Mouse (Mus musculus): ENCODE data around the gene Anapc15. TPM values are rescaled to one million over a fixed set of nuclear protein-coding genes. Genes with fewer than 3 reads are reported as not detected.
"Not testable (repeated sequence)": the region's sequence is repeated elsewhere in the genome, so short reads cannot be mapped to it uniquely, and the experiment has no call there.

The Anapc15 gene
- polyA plus RNA-seq, 1 experiment from 2014 or later = 42.7 TPM

DNA sequence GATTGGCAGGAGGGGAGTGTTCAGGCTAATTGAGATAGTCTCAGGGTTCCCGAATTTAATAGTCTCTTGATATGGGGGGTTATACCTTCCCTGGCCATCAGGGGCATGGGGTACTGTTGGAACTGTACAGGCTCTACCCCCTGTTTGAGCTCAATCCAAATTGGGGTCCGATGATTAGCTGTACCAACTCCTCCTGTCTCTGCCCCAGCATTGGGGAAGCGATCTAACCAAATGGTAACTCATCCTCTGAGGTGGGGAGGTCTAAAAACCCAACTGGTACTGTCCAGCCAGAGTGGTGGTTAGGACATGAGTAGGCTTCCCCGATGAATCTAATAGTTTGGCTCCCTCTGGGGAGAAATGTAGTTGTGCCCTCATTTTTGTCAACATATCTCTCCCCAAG is 73.5 kb downstream of the Anapc15 start:
- 97% methylated on average over 4 of the region's 4 CpGs for WGBS
- TF ChIP-seq EP300 (optimal IDR thresholded peaks at IDR 0.05) (no peak), CTCF (IDR thresholded peaks at IDR 0.05; ENCODE audit: low read depth) (no peak)
- no peaks in the 10 kb centered on the region for H3K9me3 ChIP-seq (ENCODE audit: control insufficient read depth, low read length)
- no peaks in the 10 kb centered on the region for H3K4me1 ChIP-seq (replicated peaks; ENCODE audit: control insufficient read depth, insufficient read depth)
- H3K27ac ChIP-seq (replicated peaks) = no peak overlapping the region
- ATAC-seq (ENCODE audit: low FRiP score, low TSS enrichment) (no peak), DNase-seq (ENCODE audit: low spot score) (no peak)
- no peak overlapping the region for H3K9ac ChIP-seq (ENCODE audit: low read length)
- H3K27me3 ChIP-seq (ENCODE audit: control insufficient read depth, insufficient read depth, low read length) = no peaks in the 10 kb centered on the region
- no peak overlapping the region for H3K4me3 ChIP-seq (ENCODE audit: low read depth, low read length)
- no peak overlapping the region for H3K4me2 ChIP-seq (replicated peaks; ENCODE audit: low read depth)
- no peaks in the 10 kb centered on the region for H3K36me3 ChIP-seq (ENCODE audit: control insufficient read depth, insufficient read depth, low read length)

DNA sequence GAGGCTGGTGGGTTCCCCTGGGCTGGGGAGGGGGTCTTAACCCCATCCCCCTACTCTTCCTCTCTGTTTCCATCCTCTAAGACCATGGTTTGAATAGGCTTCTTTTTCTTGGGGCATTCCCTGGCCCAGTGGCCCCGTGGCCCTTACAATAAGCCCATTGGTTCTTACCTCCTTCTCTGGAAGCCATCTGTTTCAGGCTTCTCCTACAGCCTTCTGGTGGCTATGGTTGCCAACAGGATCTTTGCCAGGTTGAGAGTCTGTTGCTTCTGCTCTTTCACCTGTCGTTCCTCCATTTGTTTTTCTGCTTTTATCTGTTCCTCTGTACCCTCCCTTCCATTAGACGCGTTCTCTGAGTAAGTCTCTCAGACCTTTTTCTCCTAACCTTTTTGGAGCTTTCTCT is 74.1 kb downstream of the Anapc15 start:
- Histone ChIP-seq H3K36me3 (ENCODE audit: control insufficient read depth, insufficient read depth, low read length) (no peaks in the 10 kb centered on the region), H3K27me3 (ENCODE audit: control insufficient read depth, insufficient read depth, low read length) (no peaks in the 10 kb centered on the region), H3K27ac (replicated peaks) (no peak overlapping the region), H3K9ac (ENCODE audit: low read length) (no peak overlapping the region), H3K4me3 (ENCODE audit: low read depth, low read length) (no peak overlapping the region), H3K4me2 (replicated peaks; ENCODE audit: low read depth) (no peak overlapping the region), H3K4me1 (replicated peaks; ENCODE audit: control insufficient read depth, insufficient read depth) (no peaks in the 10 kb centered on the region), H3K9me3 (ENCODE audit: control insufficient read depth, low read length) (no peaks in the 10 kb centered on the region)
- ATAC-seq (ENCODE audit: low FRiP score, low TSS enrichment) (no peak), DNase-seq (ENCODE audit: low spot score) (no peak)
- TF ChIP-seq CTCF (IDR thresholded peaks at IDR 0.05; ENCODE audit: low read depth) = no peak
- TF ChIP-seq EP300 (optimal IDR thresholded peaks at IDR 0.05) = no peak
- WGBS = 87% methylated on average over 4 of the region's 4 CpGs

DNA sequence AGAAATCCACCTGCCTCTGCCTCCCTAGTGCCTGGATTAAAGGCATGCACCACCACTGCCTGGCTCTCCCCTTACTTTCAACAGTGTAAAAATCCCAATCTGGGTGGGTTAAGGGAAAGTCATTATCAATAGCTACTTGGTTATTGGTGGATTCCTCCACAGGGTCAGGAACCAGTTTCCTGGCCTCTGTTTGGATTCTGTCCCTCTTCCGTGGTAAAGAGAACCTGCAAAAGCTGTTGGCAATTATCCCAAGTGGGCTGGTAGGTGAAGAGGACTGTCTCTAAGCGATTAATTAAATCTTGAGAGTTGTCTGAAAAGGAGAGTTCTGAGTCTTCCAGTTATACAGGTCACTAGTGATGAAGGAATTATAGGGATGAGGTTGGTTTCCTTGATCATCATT is 74.8 kb downstream of the Anapc15 start:
- Histone ChIP-seq H3K36me3 (ENCODE audit: control insufficient read depth, insufficient read depth, low read length) (no peaks in the 10 kb centered on the region), H3K9ac (ENCODE audit: low read length) (no peak overlapping the region), H3K9me3 (ENCODE audit: control insufficient read depth, low read length) (no peaks in the 10 kb centered on the region), H3K4me2 (replicated peaks; ENCODE audit: low read depth) (no peak overlapping the region), H3K4me3 (ENCODE audit: low read depth, low read length) (no peak overlapping the region), H3K4me1 (replicated peaks; ENCODE audit: control insufficient read depth, insufficient read depth) (no peaks in the 10 kb centered on the region), H3K27me3 (ENCODE audit: control insufficient read depth, insufficient read depth, low read length) (no peaks in the 10 kb centered on the region), H3K27ac (replicated peaks) (no peak overlapping the region)
- no peak for ATAC-seq (ENCODE audit: low FRiP score, low TSS enrichment)
- TF ChIP-seq EP300 (optimal IDR thresholded peaks at IDR 0.05) (no peak), CTCF (IDR thresholded peaks at IDR 0.05; ENCODE audit: low read depth) (no peak)
- DNase-seq (ENCODE audit: low spot score) = no peak
- 75% methylated on average over 2 of the region's 2 CpGs for WGBS

DNA sequence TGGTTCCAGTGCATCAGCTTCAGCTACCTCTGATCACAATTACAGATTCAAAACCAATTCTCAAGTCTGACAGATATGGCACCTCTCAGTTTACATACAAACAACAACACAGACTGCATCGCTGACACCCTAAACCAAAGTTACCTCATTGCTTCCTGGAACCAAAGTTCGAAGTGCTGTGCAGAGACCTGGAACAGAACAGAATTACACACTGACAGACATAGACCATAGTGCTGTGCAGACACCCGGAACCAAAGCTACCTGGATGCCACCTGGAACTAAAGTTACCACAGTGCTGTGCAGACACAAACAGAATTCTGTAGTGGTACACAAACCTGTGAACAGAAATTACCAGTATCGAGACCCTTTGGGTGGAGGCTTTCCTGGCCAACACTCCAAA is 76.2 kb downstream of the Anapc15 start:
- Histone ChIP-seq H3K36me3 (ENCODE audit: control insufficient read depth, insufficient read depth, low read length) (no peaks in the 10 kb centered on the region), H3K9ac (ENCODE audit: low read length) (no peak overlapping the region), H3K27ac (replicated peaks) (no peak overlapping the region), H3K4me2 (replicated peaks; ENCODE audit: low read depth) (no peak overlapping the region), H3K9me3 (ENCODE audit: control insufficient read depth, low read length) (no peaks in the 10 kb centered on the region), H3K27me3 (ENCODE audit: control insufficient read depth, insufficient read depth, low read length) (no peaks in the 10 kb centered on the region), H3K4me1 (replicated peaks; ENCODE audit: control insufficient read depth, insufficient read depth) (no peaks in the 10 kb centered on the region), H3K4me3 (ENCODE audit: low read depth, low read length) (no peak overlapping the region)
- 88% methylated on average over 4 of the region's 4 CpGs for WGBS
- DNase-seq (ENCODE audit: low spot score) (no peak), ATAC-seq (ENCODE audit: low FRiP score, low TSS enrichment) (no peak)
- TF ChIP-seq EP300 (optimal IDR thresholded peaks at IDR 0.05) = no peak
- TF ChIP-seq CTCF (IDR thresholded peaks at IDR 0.05; ENCODE audit: low read depth) = no peak

DNA sequence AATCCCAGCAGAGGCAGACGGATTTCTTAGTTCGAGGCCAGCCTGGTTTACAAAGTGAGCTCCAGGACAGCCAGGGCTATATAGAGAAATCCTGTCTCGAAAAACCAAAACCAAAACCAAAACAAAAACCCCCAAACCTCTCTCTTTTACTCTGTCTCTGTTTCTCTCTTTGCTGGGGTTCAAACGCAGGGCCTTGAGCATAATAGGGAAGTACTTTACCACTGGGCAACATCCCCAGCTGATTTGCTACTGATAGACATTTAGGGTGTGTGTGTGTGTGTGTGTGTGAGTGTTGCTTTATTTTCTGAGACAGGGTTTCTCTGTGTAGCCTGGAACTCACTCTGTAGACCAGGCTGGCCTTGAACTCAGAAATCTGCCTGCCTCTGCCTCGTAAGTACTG is 85.5 kb downstream of the Anapc15 start:
- H3K27ac ChIP-seq (replicated peaks); H3K9me3 ChIP-seq (ENCODE audit: control insufficient read depth, low read length); H3K4me2 ChIP-seq (replicated peaks; ENCODE audit: low read depth); H3K9ac ChIP-seq (ENCODE audit: low read length); H3K4me3 ChIP-seq (ENCODE audit: low read depth, low read length); ATAC-seq (ENCODE audit: low FRiP score, low TSS enrichment); H3K36me3 ChIP-seq (ENCODE audit: control insufficient read depth, insufficient read depth, low read length); H3K4me1 ChIP-seq (replicated peaks; ENCODE audit: control insufficient read depth, insufficient read depth); DNase-seq (ENCODE audit: low spot score); H3K27me3 ChIP-seq (ENCODE audit: control insufficient read depth, insufficient read depth, low read length): not testable (repeated sequence)
- WGBS = 84% methylated on average over 5 of the region's 5 CpGs

Small RNAs within 50 kb of the gene (microRNA-seq; reads per million reads assigned to microRNA genes)
- gene Gm22655 = not detected

Other genes starting within 250 kb of the Anapc15 start
- gene Clpb, start 200.1 kb upstream of the Anapc15 start, polyA plus RNA-seq (2015; fragmentation: Nextera tagmentation; extraction: Ambion mirVana) = 38.6 and 40.2 TPM in 2 replicates
- 3.7 and 4.4 TPM in 2 replicates for gene Phox2a, start 45.4 kb upstream of the Anapc15 start, polyA plus RNA-seq (2015; fragmentation: Nextera tagmentation; extraction: Ambion mirVana)
- 16.6 and 17.6 TPM in 2 replicates for gene Inppl1, start 25.5 kb upstream of the Anapc15 start, polyA plus RNA-seq (2015; fragmentation: Nextera tagmentation; extraction: Ambion mirVana)
- gene Folr2, start 6.5 kb upstream of the Anapc15 start, polyA plus RNA-seq (2015; fragmentation: Nextera tagmentation; extraction: Ambion mirVana) = 1.3 and 2.0 TPM in 2 replicates
- gene Folr1, start 7.1 kb downstream of the Anapc15 start, polyA plus RNA-seq (2015; fragmentation: Nextera tagmentation; extraction: Ambion mirVana) = 3.2 and 4.0 TPM in 2 replicates
- gene Lamtor1, start 42.2 kb downstream of the Anapc15 start, polyA plus RNA-seq (2015; fragmentation: Nextera tagmentation; extraction: Ambion mirVana) = 119 and 122 TPM in 2 replicates
- gene Tomt, start 42.6 kb downstream of the Anapc15 start, polyA plus RNA-seq (2015; fragmentation: Nextera tagmentation; extraction: Ambion mirVana) = 0.15 TPM in 1 of 2 replicates, not detected in the other
- gene Lrrc51, start 70.2 kb downstream of the Anapc15 start, polyA plus RNA-seq (2015; fragmentation: Nextera tagmentation; extraction: Ambion mirVana) = 6.8 and 7.0 TPM in 2 replicates
- 20.7 and 21.9 TPM in 2 replicates for gene Numa1, start 70.4 kb downstream of the Anapc15 start, polyA plus RNA-seq (2015; fragmentation: Nextera tagmentation; extraction: Ambion mirVana)
- 0.99 and 1.2 TPM in 2 replicates for gene Il18bp, start 155.0 kb downstream of the Anapc15 start, polyA plus RNA-seq (2015; fragmentation: Nextera tagmentation; extraction: Ambion mirVana)
- gene Rnf121, start 201.8 kb downstream of the Anapc15 start, polyA plus RNA-seq (2015; fragmentation: Nextera tagmentation; extraction: Ambion mirVana) = 18.0 and 18.7 TPM in 2 replicates
- 7.8 and 8.9 TPM in 2 replicates for gene Xndc1, start 201.8 kb downstream of the Anapc15 start, polyA plus RNA-seq (2015; fragmentation: Nextera tagmentation; extraction: Ambion mirVana)
- 0.25 and 0.27 TPM in 2 replicates for gene Xntrpc, start 202.0 kb downstream of the Anapc15 start, polyA plus RNA-seq (2015; fragmentation: Nextera tagmentation; extraction: Ambion mirVana)
- 0.11 TPM in 1 of 2 replicates, not detected in the other for gene Trpc2, start 219.4 kb downstream of the Anapc15 start, polyA plus RNA-seq (2015; fragmentation: Nextera tagmentation; extraction: Ambion mirVana)
- gene Art1, start 238.0 kb downstream of the Anapc15 start, polyA plus RNA-seq (2015; fragmentation: Nextera tagmentation; extraction: Ambion mirVana) = 0.25 and 0.38 TPM in 2 replicates
- 0.21 and 0.45 TPM in 2 replicates for gene Art5, start 245.8 kb downstream of the Anapc15 start, polyA plus RNA-seq (2015; fragmentation: Nextera tagmentation; extraction: Ambion mirVana)

Measured in stomach, postnatal 0 days (tissue).